Mouse (Mus musculus): Measurements from ENCODE around the gene Lrat. TPM values are rescaled to one million over a fixed set of nuclear protein-coding genes. Genes with fewer than 3 reads are reported as not detected.

The Lrat gene
- polyA plus RNA-seq (2017; shearing (Covaris generic)): 0.06 TPM

DNA sequence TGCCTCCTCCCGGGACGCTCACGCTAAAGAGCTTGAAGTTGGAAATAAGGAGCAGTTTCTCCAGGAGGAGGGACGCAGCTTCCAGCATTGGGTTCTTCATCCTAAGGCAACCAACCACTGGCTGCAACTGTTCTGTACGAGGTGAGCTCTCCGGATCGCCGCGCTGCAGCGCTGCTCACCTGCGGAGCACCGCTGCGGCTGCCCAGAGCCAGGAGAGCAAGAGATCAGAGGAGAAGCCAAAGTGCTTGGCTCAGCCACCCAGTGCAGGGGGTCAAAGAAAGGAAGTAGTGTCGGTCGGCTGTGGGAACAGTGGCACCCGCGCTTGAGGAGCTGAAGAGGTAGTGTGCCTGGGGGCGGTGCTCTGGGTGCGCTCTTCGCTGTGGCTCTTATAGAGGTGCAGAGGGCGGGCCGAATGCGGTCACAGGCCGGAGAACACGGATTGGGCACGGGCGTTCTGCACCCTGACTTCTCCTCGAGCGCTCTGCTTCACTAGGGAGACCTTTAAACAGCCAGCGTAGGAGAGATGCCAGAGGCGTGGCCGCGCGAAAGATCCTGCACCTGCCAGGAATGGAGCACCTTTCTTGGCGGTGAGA lies at the start of gene Lrat:
Lrat (minus strand) TSS at position 361 of the 593 bp plus-strand sequence.

DNA sequence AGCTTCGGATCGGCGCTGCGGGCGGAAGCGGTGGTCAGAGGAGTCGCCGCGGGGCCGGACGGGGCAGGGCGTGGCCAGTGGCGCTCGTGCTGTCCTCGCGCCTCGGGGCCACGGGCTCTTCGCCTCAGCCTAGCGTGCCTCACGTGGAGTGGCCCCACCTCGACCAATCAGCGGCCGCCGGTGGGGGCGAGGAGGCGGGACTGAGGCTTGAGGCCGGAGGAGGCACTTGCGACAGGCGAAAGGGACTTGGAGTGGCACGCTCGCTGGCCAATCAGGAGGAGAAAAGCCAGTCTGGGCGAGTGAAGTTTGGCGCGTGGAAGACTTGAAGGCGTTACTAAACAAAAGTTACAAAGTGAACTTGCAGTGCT lies 27.4 kb downstream of the Lrat start, which contains the start of gene Rbm46:
Rbm46 (minus strand) TSS at position 112 of the 368 bp plus-strand sequence.

Other genes starting within 250 kb of the Lrat start
- not detected for gene Rbm46, start 27.5 kb downstream of the Lrat start, polyA plus RNA-seq (2017; shearing (Covaris generic))
- gene Fgg, start 103.8 kb upstream of the Lrat start, polyA plus RNA-seq (2017; shearing (Covaris generic)): not detected
- gene Fga, start 122.1 kb upstream of the Lrat start, polyA plus RNA-seq (2017; shearing (Covaris generic)): not detected
- gene Fgb, start 145.9 kb upstream of the Lrat start, polyA plus RNA-seq (2017; shearing (Covaris generic)): not detected
- 96.2 TPM for gene Plrg1, start 151.5 kb upstream of the Lrat start, polyA plus RNA-seq (2017; shearing (Covaris generic))
- gene Dchs2, start 224.0 kb upstream of the Lrat start, polyA plus RNA-seq (2017; shearing (Covaris generic)): not detected